13 mouse cellular contexts compared by ENCODE assay signal in genomic region chr10:125108986-125109385, GRCm38 (mm10).
A peak's percentile ranks its signal among the peaks of the same experiment; 100 is the strongest.
DNase-seq lines count a peak whose midpoint lies in the region; TF ChIP-seq lines count a peak whose summit lies in the region.
"Had no signal": no experiment of that assay in that cellular context is flagged by ENCODE, and none has a peak within 500 bp of the region (broad histone marks: within the 10 kb centered on the region; RNA-seq: fewer than 3 reads in every experiment).

No protein-coding gene starts in this region.

- peaks cover 5% of the 10 kb centered on the region; the same call in 1 of the 2 replicates for H3K4me1 ChIP-seq in embryonic fibroblast, embryonic 13.5 days (ENCODE audit: control insufficient read depth, insufficient read depth, low read length)
- H3K4me1 ChIP-seq: hindbrain, embryonic 13.5 days; midbrain, embryonic 15.5 days; stomach, embryonic 15.5 days had no signal

- no peak overlapping the region for H3K4me3 ChIP-seq in embryonic fibroblast, embryonic 13.5 days (ENCODE audit: insufficient read depth, low read length)
- H3K4me3 ChIP-seq: hindbrain, embryonic 13.5 days; midbrain, embryonic 15.5 days; stomach, embryonic 15.5 days had no signal

- DNase-seq in layer of hippocampus, adult 11-12 months (ENCODE audit: low spot score), result peak; percentile 12
- DNase-seq in layer of hippocampus, postnatal 25 days (ENCODE audit: extremely low spot score in 1 of 2, low spot score in 1 of 2), result no peak
- DNase-seq in 3T3-L1 (ENCODE audit: low read depth, low spot score), result peak; percentile 22
- peak; percentile 90 for DNase-seq in Muller cell, postnatal 12 days (ENCODE audit: inconsistent ontology term)
- DNase-seq in spleen, adult 18-20 months, result no peak
- no peak for DNase-seq in cerebellum, adult 9-11 months
- DNase-seq: cerebellum, adult 18-20 months; liver, postnatal 0 days; thymus, postnatal 25 days had no signal

- TF ChIP-seq POLR2A in embryonic fibroblast, embryonic 13.5 days (IDR thresholded peaks at IDR 0.05; ENCODE audit: low read depth, low read length), result no peak

- peak overlapping the region; percentile 47 for H3K27ac ChIP-seq in embryonic fibroblast, embryonic 13.5 days (ENCODE audit: insufficient read depth, low read length)
- H3K27ac ChIP-seq: hindbrain, embryonic 13.5 days; midbrain, embryonic 15.5 days; stomach, embryonic 15.5 days had no signal

- TF ChIP-seq CTCF in embryonic fibroblast, embryonic 13.5 days (IDR thresholded peaks at IDR 0.05; ENCODE audit: borderline replicate concordance, insufficient read depth, low read length), result no peak

Comparison
In these comparisons a context has a peak if more than half of its experiments do, and no peak if none do; other contexts are left out.
1. DNase-seq: peak in layer of hippocampus, adult 11-12 months (single experiment), 3T3-L1 (single experiment) and Muller cell, postnatal 12 days (single experiment); none in layer of hippocampus, postnatal 25 days (0 of 2), spleen, adult 18-20 months (0 of 2) and cerebellum, adult 9-11 months (single experiment).